Mouse (Mus musculus) C2C12 (cell line): Measurements from ENCODE around the gene Agap1. TPM values are rescaled to one million over a fixed set of nuclear protein-coding genes. Genes with fewer than 3 reads are reported as not detected.
A peak's percentile ranks its signal among the peaks of the same experiment; 100 is the strongest.

Experiments used
- H3K27me3 ChIP-seq: one replicate; pipeline ENCODE4 v1.6.1; 2011; ENCODE audit not compliant: control insufficient read depth, insufficient read depth, insufficient read length
- H3K36me3 ChIP-seq: one replicate; pipeline ENCODE4 v1.6.1; 2011; ENCODE audit not compliant: control insufficient read depth, insufficient read depth
- H3K4me3 ChIP-seq: one replicate; pipeline ENCODE4 v1.5.1; 2011; ENCODE audit warnings: mild to moderate bottlenecking, control low read depth; ENCODE audit not compliant: poor library complexity, insufficient read depth, severe bottlenecking
- H3K79me2 ChIP-seq: one replicate; pipeline ENCODE4 v1.6.1; 2011; ENCODE audit not compliant: control insufficient read depth, insufficient read depth
- H3K79me3 ChIP-seq: one replicate; pipeline ENCODE4 v1.6.1; 2011; ENCODE audit warnings: low read depth, control low read depth
- H3ac ChIP-seq: one replicate; pipeline ENCODE3; 2011; ENCODE audit warnings: low read depth; ENCODE audit not compliant: control insufficient read depth, insufficient read length
- CEBPB ChIP-seq: IDR thresholded peaks from one replicate; pipeline ENCODE4 v1.6.1; 2011; ENCODE audit warnings: low read depth, mild to moderate bottlenecking, control low read depth, moderate library complexity
- CTCF ChIP-seq: IDR thresholded peaks from one replicate; pipeline ENCODE4 v1.5.1; 2011; ENCODE audit not compliant: control insufficient read depth, insufficient read depth, insufficient read length
- FOSL1 ChIP-seq: IDR thresholded peaks from one replicate; pipeline ENCODE4 v1.8.0; 2011; ENCODE audit warnings: mild to moderate bottlenecking, low read length; ENCODE audit not compliant: poor library complexity, insufficient read depth, severe bottlenecking
- MAX ChIP-seq: IDR thresholded peaks from one replicate; pipeline ENCODE4 v1.6.1; 2011; ENCODE audit warnings: mild to moderate bottlenecking, control low read depth
- MYOD1 ChIP-seq: IDR thresholded peaks from one replicate; pipeline ENCODE4 v1.6.1; 2011; ENCODE audit warnings: low read depth; ENCODE audit not compliant: control insufficient read depth, insufficient read length
- MYOG ChIP-seq: IDR thresholded peaks from one replicate; pipeline ENCODE4 v1.6.1; 2011; ENCODE audit not compliant: control insufficient read depth, insufficient read length; ENCODE audit errors: extremely low read depth
- USF1 ChIP-seq: IDR thresholded peaks from one replicate; pipeline ENCODE4 v1.6.1; 2011; ENCODE audit warnings: low read depth, mild to moderate bottlenecking, control low read depth, moderate library complexity
- polyA plus RNA-seq: library from polyadenylated mRNA; unstranded; fragments of >200 nt; fragmentation: generic; extraction: Trizol; gene quantifications from one replicate; pipeline ENCODE4 v1.2.1, GENCODE M21; 2012; ENCODE audit warnings: missing spikeins

The Agap1 gene
- polyA plus RNA-seq, 1 experiment = 14.0 TPM

DNA sequence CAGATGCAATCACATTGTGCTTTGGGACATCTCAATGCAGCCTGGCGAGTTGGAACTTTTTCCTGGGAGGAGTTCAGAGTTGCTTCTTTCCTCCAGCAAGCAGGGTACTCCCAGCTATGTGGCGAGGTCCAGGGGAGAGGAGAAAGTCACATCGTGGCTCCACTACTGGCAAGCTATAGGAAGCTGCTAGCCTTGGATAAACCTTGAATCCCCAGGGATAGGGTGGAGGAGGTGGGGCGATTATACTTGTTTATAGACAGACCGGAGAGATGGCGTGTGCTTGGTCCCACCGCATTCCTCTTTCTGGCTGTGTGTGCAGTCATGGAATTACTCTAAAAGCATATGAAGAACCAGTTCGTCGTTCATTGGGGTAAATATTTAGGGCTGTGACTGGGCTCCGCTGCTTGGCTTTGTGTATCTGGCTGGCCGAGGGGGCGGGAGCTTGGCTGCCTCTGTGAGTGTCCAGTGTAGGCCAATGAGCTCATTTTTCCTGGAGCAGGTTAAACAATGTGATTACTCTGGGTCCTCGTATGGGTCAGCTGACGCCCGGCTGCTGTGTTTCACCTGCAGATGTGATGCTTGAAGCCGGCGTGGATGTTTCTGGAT is 74.2 kb downstream of the Agap1 start:
- Histone ChIP-seq H3K4me3 (no peak overlapping the region), H3ac (no peak overlapping the region), H3K27me3 (no peaks in the 10 kb centered on the region), H3K79me3 (peaks cover 26% of the 10 kb centered on the region), H3K79me2 (peaks cover 76% of the 10 kb centered on the region), H3K36me3 (no peaks in the 10 kb centered on the region)
- TF ChIP-seq MYOD1 = no peak
- no peak for TF ChIP-seq CTCF
- TF ChIP-seq MYOG = no peak

DNA sequence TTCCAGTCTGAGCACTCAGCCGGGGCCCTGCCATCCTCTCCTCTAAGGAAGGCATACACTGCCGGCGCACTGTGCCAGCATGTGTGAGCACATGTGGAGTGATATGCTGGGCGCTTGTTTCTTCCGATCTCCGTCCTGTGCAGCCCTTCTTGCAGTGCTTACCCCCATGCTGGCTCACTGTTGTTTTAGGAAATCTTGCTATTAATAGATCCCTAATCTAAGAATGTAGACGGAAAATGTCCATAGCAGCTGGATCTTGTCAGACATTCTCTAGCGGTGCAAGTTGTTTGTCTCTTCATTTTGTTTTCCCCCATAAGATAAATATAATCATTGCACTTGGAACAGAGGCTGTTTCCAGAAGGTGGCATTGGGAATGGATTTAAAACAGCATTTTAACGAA is 79.1 kb downstream of the Agap1 start:
- no peak overlapping the region for H3K4me3 ChIP-seq
- H3K79me3 ChIP-seq = peaks cover 24% of the 10 kb centered on the region
- no peak overlapping the region for H3ac ChIP-seq
- peaks cover 89% of the 10 kb centered on the region for H3K79me2 ChIP-seq
- TF ChIP-seq CEBPB (no peak), MYOD1 (no peak), MAX (no peak)
- H3K27me3 ChIP-seq = no peaks in the 10 kb centered on the region
- H3K36me3 ChIP-seq = no peaks in the 10 kb centered on the region

DNA sequence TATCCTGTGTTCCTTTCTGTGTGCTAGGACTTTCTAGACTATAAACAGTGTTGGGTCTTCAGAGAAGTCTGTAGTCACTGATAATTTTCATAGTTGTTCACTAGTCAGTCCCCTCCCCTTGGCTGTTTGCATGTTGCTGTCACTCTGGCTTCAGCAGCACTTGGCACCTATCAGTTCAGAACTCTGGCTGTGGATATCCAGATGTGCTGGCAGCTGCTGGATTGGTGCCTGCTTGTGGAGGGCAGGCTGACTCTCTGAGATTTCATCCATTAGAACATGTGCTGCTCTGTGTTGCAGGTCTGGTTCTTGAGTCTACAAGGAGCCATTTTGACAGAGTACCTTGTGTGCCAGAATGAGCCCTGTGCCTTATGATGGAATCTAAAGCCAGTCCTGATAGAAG is 80.6 kb downstream of the Agap1 start:
- Histone ChIP-seq H3K79me2 (peaks cover 89% of the 10 kb centered on the region), H3K79me3 (peaks cover 23% of the 10 kb centered on the region), H3K27me3 (no peaks in the 10 kb centered on the region), H3K4me3 (no peak overlapping the region), H3ac (no peak overlapping the region), H3K36me3 (no peaks in the 10 kb centered on the region)
- TF ChIP-seq USF1 (no peak), MYOD1 (no peak), CTCF (no peak), MYOG (no peak), CEBPB (no peak), FOSL1 (no peak), MAX (no peak)

DNA sequence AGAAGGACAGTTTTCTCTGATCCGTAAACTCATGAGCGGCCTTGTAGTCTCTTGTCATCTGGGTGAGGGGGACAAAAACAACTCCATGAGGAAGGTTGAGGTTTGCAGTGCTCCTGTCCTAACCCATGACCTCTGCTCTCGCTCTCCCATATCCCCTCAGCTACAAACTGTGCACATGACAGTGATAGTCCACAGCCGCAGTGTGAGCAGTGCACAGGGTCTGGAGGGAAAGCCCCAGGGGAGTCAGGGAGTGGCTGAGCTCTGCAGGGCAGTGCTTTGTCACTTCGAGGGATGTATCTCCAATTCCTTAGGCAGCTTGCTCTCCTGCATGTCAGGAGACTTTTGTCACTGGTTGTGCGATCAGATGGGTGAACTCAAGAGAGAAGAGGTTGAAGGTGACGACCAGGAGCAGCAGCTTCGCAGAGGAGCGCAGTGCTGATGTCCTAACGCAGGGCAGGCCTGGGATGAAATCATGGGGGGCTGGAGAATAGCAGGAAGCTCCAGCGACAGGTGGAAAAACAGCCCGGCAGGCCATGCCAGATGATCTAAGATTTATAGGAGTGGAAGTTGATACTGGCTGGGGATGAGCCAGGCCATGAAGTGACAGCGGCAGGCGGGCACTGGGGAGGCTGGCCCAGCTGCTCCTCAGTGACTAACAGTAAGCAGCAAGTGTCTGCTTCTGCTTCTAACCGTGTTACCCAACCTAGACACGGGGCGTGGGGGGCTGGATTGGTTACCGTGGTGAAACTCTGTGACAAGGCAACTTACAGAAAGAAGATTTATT is 83.7 kb downstream of the Agap1 start:
- no peak overlapping the region for H3K4me3 ChIP-seq
- no peaks in the 10 kb centered on the region for H3K36me3 ChIP-seq
- H3ac ChIP-seq = no peak overlapping the region
- TF ChIP-seq MAX = no peak
- TF ChIP-seq CEBPB = no peak
- peak; percentile 100 for TF ChIP-seq MYOD1
- TF ChIP-seq MYOG = no peak
- TF ChIP-seq USF1 = peak; percentile 21
- no peaks in the 10 kb centered on the region for H3K27me3 ChIP-seq
- peaks cover 22% of the 10 kb centered on the region for H3K79me3 ChIP-seq
- peaks cover 92% of the 10 kb centered on the region for H3K79me2 ChIP-seq

DNA sequence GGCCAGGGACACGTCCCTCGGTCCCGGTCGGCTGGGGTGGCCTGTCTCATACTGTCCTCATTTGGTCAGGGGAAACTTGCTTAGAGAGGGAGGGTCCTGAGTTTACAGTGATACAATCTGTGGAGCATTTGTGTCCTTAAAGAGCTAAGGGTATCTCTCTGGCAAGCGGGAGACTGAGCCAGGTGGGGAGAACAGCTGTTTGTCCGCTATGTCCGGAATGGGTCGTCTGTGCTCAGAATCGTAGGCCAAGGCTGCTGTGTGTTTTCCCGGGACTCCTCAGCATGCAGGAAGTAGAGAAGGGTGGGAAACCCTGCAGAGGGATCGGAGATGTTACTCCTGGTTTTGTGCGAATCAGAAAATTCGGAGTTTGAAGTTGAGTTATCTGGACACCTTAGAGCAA is 84.5 kb downstream of the Agap1 start:
- Histone ChIP-seq H3K79me2 (peaks cover 93% of the 10 kb centered on the region), H3K36me3 (no peaks in the 10 kb centered on the region), H3K79me3 (peaks cover 21% of the 10 kb centered on the region), H3K4me3 (no peak overlapping the region), H3ac (peak overlapping the region; percentile 15), H3K27me3 (no peaks in the 10 kb centered on the region)
- TF ChIP-seq CEBPB (no peak), MYOD1 (peak; percentile 23)

DNA sequence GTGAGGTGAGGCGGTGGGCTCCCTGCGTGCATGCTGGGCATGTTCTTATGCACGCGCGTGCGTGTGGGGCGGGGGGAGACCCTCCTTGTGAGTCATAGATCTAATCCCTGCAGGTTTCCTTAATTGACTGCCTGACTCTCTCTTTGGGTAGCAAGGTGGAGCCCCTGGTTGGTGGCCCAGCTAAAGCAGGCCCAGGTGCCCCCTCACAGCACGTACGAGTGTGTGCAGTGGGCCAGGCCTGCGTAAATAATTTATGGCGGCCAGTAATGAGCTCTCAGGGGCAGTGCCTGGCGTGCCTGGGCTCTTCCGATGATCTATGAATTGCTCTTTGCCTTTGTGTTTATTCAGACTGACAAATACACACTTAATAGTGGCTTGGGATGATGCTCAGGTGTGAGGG is 86.5 kb downstream of the Agap1 start:
- Histone ChIP-seq H3K4me3 (no peak overlapping the region), H3K36me3 (no peaks in the 10 kb centered on the region), H3K79me2 (peaks cover 86% of the 10 kb centered on the region), H3ac (no peak overlapping the region), H3K27me3 (no peaks in the 10 kb centered on the region), H3K79me3 (peaks cover 21% of the 10 kb centered on the region)
- TF ChIP-seq CTCF (no peak), FOSL1 (no peak), MYOG (no peak), MAX (no peak), USF1 (no peak), MYOD1 (no peak)
